Mouse (Mus musculus) testis, adult 2 months (tissue): ENCODE measurements around the gene Atp13a2.

ENCODE experiments used
- CTCF ChIP-seq: fragments of 200-500 bp; IDR thresholded peaks from 2 replicates; pipeline ENCODE4 v1.5.1; 2012; ENCODE audit warnings: low read depth, mild to moderate bottlenecking, inconsistent platforms, low read length, moderate library complexity; ENCODE audit not compliant: control insufficient read depth, insufficient read depth, insufficient replicate concordance
- POLR2A ChIP-seq: fragments of 200-500 bp; IDR thresholded peaks from 2 replicates; pipeline ENCODE4 v1.6.1; 2012; ENCODE audit warnings: low read depth, mild to moderate bottlenecking, inconsistent platforms, low read length, moderate library complexity; ENCODE audit not compliant: control insufficient read depth

GRCm38 (mm10) chr4:141016311-141016710 lies 29.6 kb downstream of the Atp13a2 start:
- TF ChIP-seq POLR2A = no peak
- TF ChIP-seq CTCF = no peak
